Mouse (Mus musculus) forebrain, embryonic 15.5 days (tissue): ENCODE data around the gene Osbpl8. TPM values are rescaled to one million over a fixed set of nuclear protein-coding genes. Genes with fewer than 3 reads are reported as not detected.
A peak's percentile ranks its signal among the peaks of the same experiment; 100 is the strongest.

Experiments
- ATAC-seq: fragments of 200-750 bp; cut with Nextera tagmentation; replicated peaks from 2 replicates; pipeline ENCODE4 v1.8.0; 2017; ENCODE audit warnings: mild to moderate bottlenecking, moderate TSS enrichment, moderate library complexity
- H3K27ac ChIP-seq: fragments of 300-500 bp; sonication (generic); replicated peaks from 2 replicates; pipeline ENCODE4 v1.5.1; 2015; ENCODE audit warnings: mild to moderate bottlenecking, inconsistent platforms
- H3K27me3 ChIP-seq: fragments of 300-500 bp; sonication (generic); 2 replicates; pipeline ENCODE4 v1.6.1; 2015; ENCODE audit warnings: inconsistent platforms
- H3K36me3 ChIP-seq: fragments of 300-500 bp; sonication (generic); 2 replicates; pipeline ENCODE4 v1.6.1; 2015; ENCODE audit warnings: mild to moderate bottlenecking, inconsistent platforms
- H3K4me1 ChIP-seq: fragments of 300-500 bp; sonication (generic); 2 replicates; pipeline ENCODE4 v1.6.1; 2015; ENCODE audit warnings: inconsistent platforms
- H3K4me2 ChIP-seq: fragments of 300-500 bp; sonication (generic); replicated peaks from 2 replicates; pipeline ENCODE4 v1.6.1; 2015; ENCODE audit warnings: mild to moderate bottlenecking, inconsistent platforms
- H3K4me3 ChIP-seq: fragments of 300-500 bp; sonication (generic); 2 replicates; pipeline ENCODE4 v1.5.1; 2015; ENCODE audit warnings: mild to moderate bottlenecking, inconsistent platforms
- H3K9ac ChIP-seq: fragments of 300-500 bp; sonication (generic); replicated peaks from 2 replicates; pipeline ENCODE4 v1.6.1; 2015; ENCODE audit warnings: mild to moderate bottlenecking, inconsistent platforms
- H3K9me3 ChIP-seq: fragments of 300-500 bp; sonication (generic); 2 replicates; pipeline ENCODE4 v1.6.1; 2016; ENCODE audit warnings: inconsistent platforms
- WGBS: fragments of 180-500 bp; shearing (Covaris S2); methylation state at CpG from one replicate; pipeline ENCODE4 v1.1.7; 2015; ENCODE audit warnings: mixed read lengths; 5-methylcytosine and 5-hydroxymethylcytosine counted together
- polyA plus RNA-seq: library from polyadenylated mRNA; unstranded; fragments of >200 nt; fragmentation: Nextera tagmentation; extraction: Ambion mirVana; gene quantifications from 2 replicates; pipeline ENCODE4 v1.2.1, GENCODE M21; 2015

The Osbpl8 gene
- polyA plus RNA-seq, 1 experiment from 2014 or later = 23.8 TPM

- no peak overlapping the region for H3K9ac ChIP-seq
- H3K4me3 ChIP-seq = no peak overlapping the region
- WGBS = 88% methylated on average over 29 of the region's 29 CpGs
- no peaks in the 10 kb centered on the region for H3K27me3 ChIP-seq
- no peak overlapping the region for H3K4me2 ChIP-seq
- no peaks in the 10 kb centered on the region for H3K9me3 ChIP-seq
- no peak overlapping the region for H3K27ac ChIP-seq
- ATAC-seq = no peak
- H3K36me3 ChIP-seq = no peaks in the 10 kb centered on the region
- H3K4me1 ChIP-seq = no peaks in the 10 kb centered on the region
These were observed 8.0 kb upstream of the Osbpl8 start for GRCm38 (mm10) chr10:111156394-111157190.

GRCm38 (mm10) chr10:111157241-111157659, 7.3 kb upstream of the Osbpl8 start:
- no peak overlapping the region for H3K4me3 ChIP-seq
- WGBS = 92% methylated on average over 7 of the region's 7 CpGs
- no peaks in the 10 kb centered on the region for H3K9me3 ChIP-seq
- no peak for ATAC-seq
- H3K4me2 ChIP-seq = no peak overlapping the region
- H3K9ac ChIP-seq = no peak overlapping the region
- H3K27ac ChIP-seq = no peak overlapping the region
- H3K27me3 ChIP-seq = no peaks in the 10 kb centered on the region
- no peaks in the 10 kb centered on the region for H3K4me1 ChIP-seq
- no peaks in the 10 kb centered on the region for H3K36me3 ChIP-seq

DNA sequence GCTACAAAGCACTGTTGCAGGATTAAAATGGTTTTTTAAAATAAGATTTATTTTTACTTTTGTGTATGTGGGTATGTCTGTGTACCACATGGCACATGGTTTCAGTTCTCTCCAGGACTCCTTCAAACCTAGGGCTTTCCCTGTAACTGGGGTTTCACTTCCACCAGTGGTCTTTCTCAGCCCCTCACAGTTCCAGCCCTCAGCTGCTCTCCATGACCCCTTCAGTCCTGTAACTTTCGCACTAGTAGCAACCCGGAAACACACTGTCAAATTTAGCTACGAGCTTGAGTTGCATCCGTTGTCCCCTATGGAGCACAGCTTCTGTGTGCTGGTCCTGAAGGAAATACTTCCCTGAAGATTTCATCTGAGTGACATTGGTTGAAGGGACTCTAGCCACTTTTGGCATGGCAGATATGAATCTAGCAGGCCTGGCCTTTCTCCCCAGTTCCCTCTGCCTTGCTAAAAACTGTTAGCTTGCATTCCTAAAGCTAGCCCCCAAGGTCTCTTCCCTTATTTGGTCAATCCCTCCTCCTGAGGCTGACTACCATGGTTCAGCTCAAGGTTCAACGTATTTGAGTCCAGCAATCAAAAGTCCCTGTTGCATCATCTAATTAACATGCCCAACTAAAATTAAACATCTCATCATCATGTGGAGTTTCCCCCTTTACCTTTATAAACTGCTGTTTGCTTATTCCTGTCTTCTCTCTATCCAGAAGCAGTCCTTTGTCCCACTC, 4.6 kb upstream of the Osbpl8 start:
- Histone ChIP-seq H3K27me3 (no peaks in the 10 kb centered on the region), H3K4me1 (peaks cover 9% of the 10 kb centered on the region)
- 80% methylated on average over 5 of the region's 5 CpGs for WGBS

GRCm38 (mm10) chr10:111160540-111160939, 4.0 kb upstream of the Osbpl8 start:
- Histone ChIP-seq H3K27ac (no peak overlapping the region), H3K27me3 (no peaks in the 10 kb centered on the region), H3K4me2 (no peak overlapping the region), H3K9ac (no peak overlapping the region), H3K4me3 (no peak overlapping the region), H3K36me3 (no peaks in the 10 kb centered on the region), H3K9me3 (no peaks in the 10 kb centered on the region), H3K4me1 (peaks cover 9% of the 10 kb centered on the region)
- 95% methylated on average over 3 of the region's 3 CpGs for WGBS
- no peak for ATAC-seq

More for the DNA sequence above, 4.6 kb upstream of the Osbpl8 start:
- Histone ChIP-seq H3K9me3 (no peaks in the 10 kb centered on the region), H3K27ac (no peak overlapping the region), H3K36me3 (no peaks in the 10 kb centered on the region), H3K4me3 (no peak overlapping the region), H3K9ac (no peak overlapping the region), H3K4me2 (no peak overlapping the region)
- no peak for ATAC-seq

GRCm38 (mm10) chr10:111161373-111161772, 3.2 kb upstream of the Osbpl8 start:
- H3K9me3 ChIP-seq = no peaks in the 10 kb centered on the region
- ATAC-seq = no peak
- no peaks in the 10 kb centered on the region for H3K36me3 ChIP-seq
- H3K9ac ChIP-seq = no peak overlapping the region
- H3K27ac ChIP-seq = no peak overlapping the region
- WGBS = 91% methylated on average over 6 of the region's 6 CpGs
- no peak overlapping the region for H3K4me3 ChIP-seq
- H3K4me1 ChIP-seq = peaks cover 15% of the 10 kb centered on the region
- no peaks in the 10 kb centered on the region for H3K27me3 ChIP-seq
- H3K4me2 ChIP-seq = no peak overlapping the region

DNA sequence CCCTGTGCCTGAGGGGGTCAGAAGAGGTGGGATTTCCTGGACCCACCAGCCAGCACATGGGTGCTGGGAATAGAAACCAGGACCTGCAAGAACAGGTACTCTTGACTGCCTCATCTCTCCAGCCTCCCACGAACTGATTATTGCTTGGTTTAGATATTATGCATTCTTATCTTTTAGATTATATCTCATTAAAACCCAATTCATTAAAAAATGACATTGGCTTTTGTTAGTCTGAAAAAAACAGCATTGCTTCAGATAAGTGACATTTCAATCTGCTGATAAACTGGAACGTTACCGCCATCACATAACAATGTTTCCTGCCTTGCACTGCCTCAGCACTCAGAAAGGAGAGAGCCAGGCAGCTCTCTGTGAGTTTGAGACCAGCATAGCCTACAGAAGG, 1.5 kb upstream of the Osbpl8 start:
- 84% methylated on average over 3 of the region's 3 CpGs for WGBS
- Histone ChIP-seq H3K27ac (no peak overlapping the region), H3K9me3 (no peaks in the 10 kb centered on the region), H3K36me3 (no peaks in the 10 kb centered on the region), H3K4me3 (no peak overlapping the region), H3K9ac (no peak overlapping the region), H3K27me3 (no peaks in the 10 kb centered on the region), H3K4me1 (peaks cover 20% of the 10 kb centered on the region), H3K4me2 (no peak overlapping the region)
- no peak for ATAC-seq

GRCm38 (mm10) chr10:111163601-111164240, 831 bp upstream of the Osbpl8 start:
- Histone ChIP-seq H3K4me2 (peak overlapping the region; percentile 66), H3K9me3 (no peaks in the 10 kb centered on the region), H3K4me3 (peak overlapping the region; percentile 94), H3K36me3 (no peaks in the 10 kb centered on the region), H3K27me3 (no peaks in the 10 kb centered on the region), H3K4me1 (peaks cover 20% of the 10 kb centered on the region), H3K27ac (peak overlapping the region; percentile 97), H3K9ac (peak overlapping the region; percentile 61)
- 26% methylated on average over 9 of the region's 9 CpGs for WGBS
- no peak for ATAC-seq

DNA sequence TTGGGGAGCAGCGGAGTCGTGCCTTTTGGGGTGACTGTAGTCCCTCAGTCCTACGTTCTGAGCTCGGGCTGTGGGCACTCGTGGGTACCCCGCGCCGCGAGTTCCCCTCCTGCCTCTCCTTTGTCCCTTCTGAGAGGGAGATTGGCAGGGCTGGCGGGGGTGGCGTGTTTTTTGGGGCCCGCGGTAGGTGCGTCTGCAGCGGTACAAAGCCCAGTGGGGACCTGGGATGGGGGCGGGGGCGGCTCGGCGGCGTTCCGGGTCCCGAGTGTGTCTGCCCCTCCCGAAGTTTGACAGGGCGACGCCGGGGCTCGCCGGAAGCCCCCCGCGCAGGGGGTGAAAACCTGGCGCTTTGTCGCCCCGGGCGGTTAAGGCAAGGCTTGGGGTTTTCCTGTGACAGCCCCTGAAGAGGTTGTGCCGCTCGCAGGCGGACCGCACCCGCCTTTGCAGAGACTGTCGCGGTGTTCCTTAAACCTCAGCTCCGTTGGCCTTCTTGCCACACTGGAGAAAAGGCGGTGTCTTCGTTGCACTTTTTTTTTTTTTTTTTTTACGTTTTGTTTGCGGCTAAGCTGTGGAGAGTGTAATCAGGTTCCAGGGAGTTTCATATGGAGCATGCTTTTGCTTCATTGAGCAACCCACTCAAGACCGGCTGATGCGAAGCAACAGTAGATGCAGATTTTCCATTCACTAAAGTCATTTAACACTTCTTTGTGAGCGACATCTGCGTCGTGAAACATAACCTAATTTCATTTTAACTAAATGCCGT, 848 bp downstream of the Osbpl8 start:
- Histone ChIP-seq H3K9me3 (no peaks in the 10 kb centered on the region), H3K4me1 (peaks cover 20% of the 10 kb centered on the region), H3K27ac (peak overlapping the region; percentile 97), H3K4me3 (peak overlapping the region; percentile 94), H3K4me2 (peak overlapping the region; percentile 56), H3K9ac (peak overlapping the region; percentile 90), H3K27me3 (no peaks in the 10 kb centered on the region), H3K36me3 (no peaks in the 10 kb centered on the region)
- ATAC-seq = peak; percentile 20
- 1% methylated on average over 52 of the region's 52 CpGs for WGBS

DNA sequence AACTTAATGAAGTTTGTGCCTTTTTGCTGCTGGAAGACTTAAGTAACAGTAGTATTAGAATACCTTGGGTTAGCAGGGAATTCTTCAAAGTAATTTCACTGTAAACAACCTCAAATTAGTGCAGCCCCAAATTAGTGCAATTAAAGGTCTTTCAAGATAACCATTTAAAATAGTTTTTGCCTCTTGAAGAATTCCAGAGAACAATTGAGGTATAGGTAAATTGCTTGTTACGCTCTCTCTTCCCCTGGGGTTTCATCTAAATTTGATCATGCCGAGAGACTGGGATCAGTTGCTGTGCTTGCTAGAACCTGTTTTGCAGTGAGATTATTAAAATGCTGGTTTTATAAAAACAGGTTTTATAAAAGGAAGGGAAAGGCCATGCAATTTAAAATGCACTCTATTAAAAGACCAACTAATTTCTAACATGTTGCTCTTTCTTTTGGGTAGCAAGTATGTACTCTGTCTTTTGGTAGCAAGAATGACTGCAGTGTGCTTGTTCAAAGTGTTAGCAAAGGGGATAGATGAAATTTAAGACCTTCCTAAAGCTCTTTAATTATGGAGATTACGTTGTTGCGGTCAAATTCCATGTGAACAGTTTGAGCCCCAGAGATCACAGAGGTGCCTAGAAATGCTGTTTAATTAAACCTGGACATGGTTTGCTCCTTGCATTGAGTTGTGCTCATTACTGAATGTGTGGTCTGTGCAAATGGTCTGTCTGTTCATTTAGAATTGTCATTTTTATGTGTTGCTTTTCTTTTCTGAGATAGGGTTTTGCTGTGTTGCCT, 1.7 kb downstream of the Osbpl8 start:
- no peaks in the 10 kb centered on the region for H3K9me3 ChIP-seq
- H3K27ac ChIP-seq = peak overlapping the region; percentile 97; the same call in 1 of the 2 replicates
- H3K27me3 ChIP-seq = no peaks in the 10 kb centered on the region
- peak overlapping the region; percentile 94 for H3K4me3 ChIP-seq
- H3K4me2 ChIP-seq = peak overlapping the region; percentile 56
- no peak for ATAC-seq
- 33% methylated on average over 4 of the region's 4 CpGs for WGBS
- H3K36me3 ChIP-seq = no peaks in the 10 kb centered on the region
- H3K4me1 ChIP-seq = peaks cover 20% of the 10 kb centered on the region
- peak overlapping the region; percentile 90 for H3K9ac ChIP-seq

GRCm38 (mm10) chr10:111167444-111167843, 2.9 kb downstream of the Osbpl8 start:
- no peak overlapping the region for H3K4me2 ChIP-seq
- no peak overlapping the region for H3K9ac ChIP-seq
- H3K4me3 ChIP-seq = no peak overlapping the region
- no peaks in the 10 kb centered on the region for H3K27me3 ChIP-seq
- WGBS = 93% methylated on average over 4 of the region's 4 CpGs
- no peaks in the 10 kb centered on the region for H3K36me3 ChIP-seq
- H3K27ac ChIP-seq = no peak overlapping the region
- ATAC-seq = no peak
- H3K4me1 ChIP-seq = peaks cover 20% of the 10 kb centered on the region
- no peaks in the 10 kb centered on the region for H3K9me3 ChIP-seq

- no peaks in the 10 kb centered on the region for H3K9me3 ChIP-seq
- peaks cover 20% of the 10 kb centered on the region for H3K4me1 ChIP-seq
- H3K4me3 ChIP-seq = no peak overlapping the region
- no peak overlapping the region for H3K27ac ChIP-seq
- H3K36me3 ChIP-seq = no peaks in the 10 kb centered on the region
- ATAC-seq = no peak
- no peak overlapping the region for H3K9ac ChIP-seq
- WGBS = 92% methylated on average over 3 of the region's 3 CpGs
- no peak overlapping the region for H3K4me2 ChIP-seq
- H3K27me3 ChIP-seq = no peaks in the 10 kb centered on the region
These were observed 3.8 kb downstream of the Osbpl8 start for GRCm38 (mm10) chr10:111168305-111168704.
